Mouse (Mus musculus) cerebellum, adult 2 months (tissue): ENCODE results near the gene Prnd. TPM values are rescaled to one million over a fixed set of nuclear protein-coding genes. Genes with fewer than 3 reads are reported as not detected.
A peak's percentile ranks its signal among the peaks of the same experiment; 100 is the strongest.

Experiments used
- DNase-seq, 2 experiments: peaks; one replicate each; pipeline ENCODE4 v3.0.0; 2021
- H3K27ac ChIP-seq: fragments of 200-500 bp; 2 replicates; pipeline ENCODE4 v1.5.1; 2012; ENCODE audit warnings: low read length, control low read depth, inconsistent platforms; ENCODE audit not compliant: insufficient read depth
- H3K27me3 ChIP-seq: fragments of 200-500 bp; 2 replicates; pipeline ENCODE4 v1.6.1; 2012; ENCODE audit warnings: inconsistent platforms, mild to moderate bottlenecking, low read length, moderate library complexity; ENCODE audit not compliant: control insufficient read depth, insufficient read depth
- H3K4me1 ChIP-seq: fragments of 200-500 bp; 2 replicates; pipeline ENCODE4 v1.6.1; 2011; ENCODE audit warnings: low read length; ENCODE audit not compliant: control insufficient read depth, insufficient read depth
- H3K4me3 ChIP-seq: fragments of 200-500 bp; replicated peaks from 2 replicates; pipeline ENCODE3; 2011; ENCODE audit warnings: mild to moderate bottlenecking, low read depth, low read length, control low read depth; ENCODE audit not compliant: insufficient read depth
- CTCF ChIP-seq: fragments of 200-500 bp; IDR thresholded peaks from 2 replicates; pipeline ENCODE4 v1.5.1; 2011; ENCODE audit warnings: low read depth, mild to moderate bottlenecking, control low read depth, low read length, moderate library complexity, borderline replicate concordance; ENCODE audit not compliant: insufficient read depth
- POLR2A ChIP-seq: fragments of 200-500 bp; IDR thresholded peaks from 2 replicates; pipeline ENCODE4 v1.6.1; 2011; ENCODE audit warnings: low read length, control low read depth, borderline replicate concordance; ENCODE audit not compliant: insufficient read depth
- WGBS: fragments of 180-500 bp; shearing (Covaris S2); methylation state at CpG from one replicate; pipeline ENCODE4 v1.1.7; 2018; 5-methylcytosine and 5-hydroxymethylcytosine counted together
- polyA plus RNA-seq: library from polyadenylated mRNA; depleted of rRNA; stranded (reverse); fragments of >200 nt; gene quantifications from 2 replicates; pipeline ENCODE4 v1.2.3, GENCODE M21; 2012

Gene Prnd
- polyA plus RNA-seq, 1 experiment, result 0.31 TPM

GRCm38 (mm10) chr2:131952961-131953538 lies 2.4 kb downstream of the Prnd start:
- peak in 1 of 2 experiments; percentile 22 for DNase-seq
- WGBS, result 7% methylated on average over 29 of the region's 29 CpGs

GRCm38 (mm10) chr2:131953711-131954110 lies 3.0 kb downstream of the Prnd start:
- H3K27me3 ChIP-seq, result 0 out of 2 replicates have a peak, but pooled peaks cover 2% of the 10 kb centered on the region
- TF ChIP-seq POLR2A (no peak), CTCF (no peak)
- H3K4me1 ChIP-seq, result 0 out of 2 replicates have a peak, but pooled peaks cover 8% of the 10 kb centered on the region
- no peak overlapping the region for H3K27ac ChIP-seq
- no peak for DNase-seq
- H3K4me3 ChIP-seq, result no peak overlapping the region
- WGBS, result 98% methylated on average over 4 of the region's 4 CpGs

More at GRCm38 (mm10) chr2:131952961-131953538, 2.4 kb downstream of the Prnd start:
- Histone ChIP-seq H3K4me3 (peak overlapping the region; percentile 9), H3K27me3 (0 out of 2 replicates have a peak, but pooled peaks cover 2% of the 10 kb centered on the region), H3K4me1 (0 out of 2 replicates have a peak, but pooled peaks cover 8% of the 10 kb centered on the region), H3K27ac (no peak overlapping the region)
- TF ChIP-seq POLR2A (no peak), CTCF (no peak)

GRCm38 (mm10) chr2:131954835-131955234 lies 4.2 kb downstream of the Prnd start:
- 63% methylated on average over 9 of the region's 9 CpGs for WGBS
- TF ChIP-seq POLR2A, result no peak
- TF ChIP-seq CTCF, result no peak
- no peak for DNase-seq
- Histone ChIP-seq H3K4me1 (0 out of 2 replicates have a peak, but pooled peaks cover 8% of the 10 kb centered on the region), H3K27me3 (0 out of 2 replicates have a peak, but pooled peaks cover 2% of the 10 kb centered on the region), H3K27ac (no peak overlapping the region), H3K4me3 (no peak overlapping the region)

- TF ChIP-seq POLR2A (no peak), CTCF (no peak)
- Histone ChIP-seq H3K27ac (no peak overlapping the region), H3K4me3 (peak overlapping the region; percentile 31), H3K4me1 (0 out of 2 replicates have a peak, but pooled peaks cover 8% of the 10 kb centered on the region), H3K27me3 (0 out of 2 replicates have a peak, but pooled peaks cover 2% of the 10 kb centered on the region)
- no peak for DNase-seq
- WGBS, result 4% methylated on average over 17 of the region's 17 CpGs
These were observed 4.6 kb downstream of the Prnd start for GRCm38 (mm10) chr2:131955264-131955663.

GRCm38 (mm10) chr2:131956336-131957256 lies 5.9 kb downstream of the Prnd start:
- H3K27ac ChIP-seq, result no peak overlapping the region
- H3K4me3 ChIP-seq, result no peak overlapping the region
- 0 out of 2 replicates have a peak, but pooled peaks cover 8% of the 10 kb centered on the region for H3K4me1 ChIP-seq
- 0 out of 2 replicates have a peak, but pooled peaks cover 2% of the 10 kb centered on the region for H3K27me3 ChIP-seq
- no peak for DNase-seq
- no peak for TF ChIP-seq POLR2A
- no peak for TF ChIP-seq CTCF
- WGBS, result 84% methylated on average over 7 of the region's 7 CpGs

- no peak overlapping the region for H3K27ac ChIP-seq
- H3K4me1 ChIP-seq, result 0 out of 2 replicates have a peak, but pooled peaks cover 6% of the 10 kb centered on the region
- DNase-seq, result no peak
- 0 out of 2 replicates have a peak, but pooled peaks cover 2% of the 10 kb centered on the region for H3K27me3 ChIP-seq
- H3K4me3 ChIP-seq, result no peak overlapping the region
- TF ChIP-seq POLR2A (no peak), CTCF (no peak)
- WGBS, result 64% methylated on average over 9 of the region's 9 CpGs
These were observed 7.1 kb downstream of the Prnd start for GRCm38 (mm10) chr2:131957731-131958222.

- Histone ChIP-seq H3K4me3 (no peak overlapping the region), H3K27ac (no peak overlapping the region), H3K4me1 (no peaks in the 10 kb centered on the region), H3K27me3 (no peaks in the 10 kb centered on the region)
- TF ChIP-seq CTCF, result no peak
- no peak for TF ChIP-seq POLR2A
- DNase-seq, result no peak
- 68% methylated on average over 2 of the region's 2 CpGs for WGBS
These were observed 11.0 kb downstream of the Prnd start for GRCm38 (mm10) chr2:131961671-131962070.
